Mouse (Mus musculus): Measurements from ENCODE around the gene Tnni3. TPM values are rescaled to one million over a fixed set of nuclear protein-coding genes. Genes with fewer than 3 reads are reported as not detected.

The Tnni3 gene
- total RNA-seq, 2 experiments from 2014 or later = not detected

DNA sequence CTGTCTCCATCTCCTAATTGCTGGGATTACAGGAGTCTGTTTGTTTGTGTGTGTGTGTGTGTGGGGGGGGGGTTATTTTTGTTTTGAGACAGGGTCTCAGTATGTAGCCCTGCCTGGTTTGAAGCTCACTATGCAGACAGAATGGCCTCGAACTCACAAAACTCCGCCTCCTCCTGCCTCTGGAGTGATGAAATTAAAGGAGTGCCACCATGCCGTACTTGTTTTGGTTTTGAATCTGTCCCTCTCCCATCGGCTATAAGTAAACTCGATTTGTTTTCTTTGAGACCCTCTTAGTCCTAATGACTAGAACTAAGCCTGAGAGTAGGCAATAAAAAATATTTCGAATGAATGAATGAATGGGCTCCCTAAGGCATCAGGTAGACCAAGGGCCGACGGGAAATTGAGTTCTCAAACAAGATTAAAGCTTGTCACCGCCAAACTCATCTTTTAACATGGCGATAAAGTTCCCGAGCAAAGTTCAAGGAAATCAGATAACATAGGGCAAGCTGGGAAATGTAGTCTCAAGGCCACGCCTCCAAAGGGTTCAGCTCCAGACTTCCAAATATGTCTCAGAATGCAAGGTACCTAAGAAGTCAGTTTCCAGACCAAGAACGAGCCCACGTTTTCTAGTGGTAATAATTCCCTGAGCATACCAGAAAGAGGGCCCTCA, 21.5 kb downstream of the Tnni3 start:
- no peak for ATAC-seq (replicated peaks; ENCODE audit: low FRiP score, poor library complexity, severe bottlenecking)

DNA sequence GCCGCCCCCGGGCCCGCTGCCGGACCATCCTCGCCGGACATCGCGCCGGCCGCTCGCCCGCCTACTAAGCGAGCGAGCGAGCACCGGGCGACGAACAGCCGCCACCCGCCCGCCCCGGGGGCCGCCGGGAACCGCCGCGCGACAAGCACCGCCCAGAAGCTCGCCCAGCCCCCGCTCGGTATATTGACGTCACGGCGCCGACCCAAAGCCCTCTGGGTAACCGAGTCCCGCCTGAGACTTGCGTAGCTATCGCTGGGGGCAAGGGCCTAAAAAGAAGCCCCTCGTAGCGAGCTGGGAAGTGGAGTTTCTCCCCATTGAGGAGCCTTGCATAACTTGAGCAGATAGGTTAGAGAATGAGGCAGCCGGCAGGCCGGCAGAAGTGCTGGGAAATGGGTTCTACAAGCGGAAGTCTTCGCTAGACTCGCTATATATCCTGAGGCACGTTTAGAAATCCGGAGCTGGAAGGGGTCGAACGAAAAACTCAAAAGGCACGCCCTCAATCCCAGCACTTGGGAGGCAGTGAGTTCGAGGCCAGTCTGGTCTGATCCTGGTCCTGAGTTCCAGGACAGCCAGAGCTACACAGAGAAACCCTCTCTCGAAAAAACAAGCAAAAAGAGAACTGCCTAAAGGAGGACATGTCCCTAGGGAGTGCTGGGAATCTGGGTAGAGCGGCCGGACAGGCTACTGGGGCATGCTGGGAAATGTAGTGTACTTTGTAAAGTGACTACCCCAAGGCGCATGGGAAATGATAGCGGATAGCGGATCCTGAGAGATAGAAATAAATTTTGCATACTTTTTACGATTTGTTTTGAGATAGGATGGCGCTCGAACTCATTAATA, 22.3 kb downstream of the Tnni3 start, which contains the start of gene Ppp1r12c:
TSS of gene Ppp1r12c (minus strand) at position 123 of the 840 bp plus-strand sequence.
- peak; percentile 92 for ATAC-seq (replicated peaks; ENCODE audit: low FRiP score, poor library complexity, severe bottlenecking)

DNA sequence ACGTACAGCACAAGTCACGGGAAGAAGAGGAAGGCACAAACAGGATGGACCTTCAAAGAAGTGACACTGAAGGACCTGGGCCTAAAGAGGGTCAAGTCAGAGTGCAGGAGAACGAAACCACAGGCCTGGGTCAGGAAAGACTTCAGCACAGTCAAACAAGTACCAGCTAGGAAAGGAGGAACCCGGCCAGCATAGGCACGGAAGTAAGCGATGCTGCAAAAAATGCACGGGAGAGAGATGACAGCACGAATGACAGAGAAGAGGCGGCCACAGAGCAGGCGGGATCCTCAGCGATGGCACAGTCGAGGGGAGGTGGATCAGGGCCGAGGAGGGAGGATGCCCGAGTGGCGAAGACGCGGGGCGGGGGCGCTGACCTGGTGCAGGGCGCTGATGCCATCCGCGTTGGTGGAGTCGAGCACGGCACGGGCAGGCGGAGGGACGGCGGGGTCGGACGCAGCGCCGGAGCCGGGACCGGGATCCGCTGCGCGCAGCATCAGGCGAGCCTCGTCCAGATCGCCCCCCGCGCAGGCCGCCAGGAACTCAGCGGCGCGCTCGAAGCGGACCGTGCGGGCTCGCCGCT, 23.0 kb downstream of the Tnni3 start:
- ATAC-seq (replicated peaks; ENCODE audit: low FRiP score, poor library complexity, severe bottlenecking) = peak; percentile 57

DNA sequence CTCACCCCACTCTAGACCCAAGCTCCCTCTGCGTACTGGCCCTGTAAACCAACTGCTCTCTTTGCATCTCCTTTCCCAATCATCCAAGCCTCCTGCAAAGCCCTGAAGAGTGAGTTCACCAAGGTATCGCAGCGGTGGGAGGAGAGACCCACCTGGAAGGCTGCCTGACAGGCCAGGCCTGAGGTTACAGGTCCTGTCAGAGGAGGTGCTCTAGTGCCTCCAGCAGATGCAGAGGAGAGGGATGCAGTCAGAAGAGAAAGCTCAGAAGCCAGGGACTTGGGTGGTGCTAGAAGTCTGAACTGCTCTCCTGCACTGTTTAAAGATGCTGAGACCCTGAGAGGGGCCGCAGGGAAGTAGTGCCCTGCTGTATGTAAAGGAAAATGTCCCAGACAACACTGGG, 25.0 kb downstream of the Tnni3 start:
- no peak for ATAC-seq (replicated peaks; ENCODE audit: low FRiP score, poor library complexity, severe bottlenecking)

DNA sequence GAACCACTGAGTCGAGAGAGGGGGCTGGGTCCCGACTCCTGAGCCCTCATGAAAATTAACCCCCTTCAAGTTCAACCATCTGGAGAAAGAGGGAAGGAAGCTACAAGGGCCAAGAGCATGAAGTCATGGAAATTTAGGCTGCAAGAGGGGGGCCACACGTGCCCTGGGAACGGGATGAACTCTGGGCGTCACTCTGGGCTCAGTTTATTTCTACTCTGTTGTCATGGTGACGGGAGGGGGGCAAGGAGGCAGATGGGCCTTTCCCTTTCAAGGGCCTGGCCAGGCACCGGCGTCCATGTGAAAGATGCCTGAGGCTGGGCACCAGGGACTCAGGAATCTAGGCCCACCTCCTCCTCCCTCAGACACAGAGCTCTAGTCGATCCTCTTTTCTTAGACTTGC, 25.8 kb downstream of the Tnni3 start:
- no peak for ATAC-seq (replicated peaks; ENCODE audit: low FRiP score, poor library complexity, severe bottlenecking)

DNA sequence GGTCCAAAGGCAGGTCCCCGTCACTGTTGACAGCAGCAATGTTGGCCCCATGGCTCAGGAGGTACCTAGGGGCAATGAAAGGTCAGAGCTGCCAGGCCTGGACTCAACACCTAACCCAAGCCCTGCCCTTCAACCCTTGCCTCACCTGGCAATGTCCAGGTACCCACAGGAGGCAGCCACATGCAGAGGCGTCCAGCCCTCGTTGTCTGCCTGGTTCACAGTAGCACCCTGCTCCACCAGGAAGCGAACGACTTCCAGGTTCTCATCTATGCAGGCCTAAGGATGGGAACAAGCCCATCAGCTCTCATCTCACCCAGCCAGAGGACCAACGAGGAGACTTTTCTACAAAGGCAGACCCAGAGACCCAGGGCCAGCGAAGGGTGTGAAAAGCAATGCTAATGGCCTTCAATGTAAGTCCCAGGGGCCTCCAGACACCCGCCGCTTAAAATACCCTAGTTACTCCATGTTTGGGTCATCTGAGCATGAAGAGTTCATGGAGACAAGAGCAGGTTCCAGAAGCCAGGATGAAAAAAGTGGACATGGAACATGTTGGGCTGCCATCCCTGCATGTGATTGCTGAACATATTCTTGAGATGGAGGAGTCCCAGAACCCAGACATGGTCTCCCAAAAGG, 26.6 kb downstream of the Tnni3 start:
- no peak for ATAC-seq (replicated peaks; ENCODE audit: low FRiP score, poor library complexity, severe bottlenecking)

DNA sequence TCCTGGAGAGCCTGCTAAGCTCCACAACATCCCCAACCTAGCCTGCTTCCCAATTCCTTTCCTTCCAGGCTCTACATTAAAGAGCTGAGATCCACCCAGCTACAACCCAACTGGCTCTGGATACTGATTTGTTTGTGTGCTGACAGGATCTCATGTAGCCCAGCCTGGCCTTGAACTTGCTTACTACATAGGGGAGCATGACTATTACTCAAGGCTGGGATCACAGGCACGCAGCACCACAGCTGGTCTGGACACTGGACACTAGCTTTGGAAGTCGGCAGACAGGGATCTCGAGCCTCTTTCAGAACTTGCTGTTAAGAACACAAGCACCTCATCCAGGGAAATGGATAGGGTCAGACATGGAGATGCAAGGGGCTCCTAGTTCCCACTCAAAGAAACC, 27.6 kb downstream of the Tnni3 start:
- no peak for ATAC-seq (replicated peaks; ENCODE audit: low FRiP score, poor library complexity, severe bottlenecking)

DNA sequence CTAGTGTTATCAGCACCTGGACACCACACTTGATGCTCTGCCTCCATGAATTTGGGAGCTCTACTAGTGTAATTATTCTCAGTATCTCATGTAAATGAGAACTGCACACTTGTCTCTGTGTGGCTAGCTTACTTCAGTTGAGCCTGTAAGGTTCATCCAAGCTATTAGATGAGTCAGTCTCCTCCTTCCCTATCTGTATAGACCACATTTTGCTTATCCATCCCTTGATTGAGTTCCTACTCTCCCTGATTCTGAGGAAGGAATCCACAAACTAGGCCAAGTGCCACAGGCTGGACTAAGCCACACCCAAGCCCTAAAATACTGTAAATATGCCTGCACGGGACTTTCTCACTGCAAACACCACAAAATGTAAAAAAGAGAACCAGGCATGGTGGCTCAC, 30.0 kb downstream of the Tnni3 start:
- no peak; the same call in 1 of the 2 replicates for ATAC-seq (replicated peaks; ENCODE audit: low FRiP score, poor library complexity, severe bottlenecking)

DNA sequence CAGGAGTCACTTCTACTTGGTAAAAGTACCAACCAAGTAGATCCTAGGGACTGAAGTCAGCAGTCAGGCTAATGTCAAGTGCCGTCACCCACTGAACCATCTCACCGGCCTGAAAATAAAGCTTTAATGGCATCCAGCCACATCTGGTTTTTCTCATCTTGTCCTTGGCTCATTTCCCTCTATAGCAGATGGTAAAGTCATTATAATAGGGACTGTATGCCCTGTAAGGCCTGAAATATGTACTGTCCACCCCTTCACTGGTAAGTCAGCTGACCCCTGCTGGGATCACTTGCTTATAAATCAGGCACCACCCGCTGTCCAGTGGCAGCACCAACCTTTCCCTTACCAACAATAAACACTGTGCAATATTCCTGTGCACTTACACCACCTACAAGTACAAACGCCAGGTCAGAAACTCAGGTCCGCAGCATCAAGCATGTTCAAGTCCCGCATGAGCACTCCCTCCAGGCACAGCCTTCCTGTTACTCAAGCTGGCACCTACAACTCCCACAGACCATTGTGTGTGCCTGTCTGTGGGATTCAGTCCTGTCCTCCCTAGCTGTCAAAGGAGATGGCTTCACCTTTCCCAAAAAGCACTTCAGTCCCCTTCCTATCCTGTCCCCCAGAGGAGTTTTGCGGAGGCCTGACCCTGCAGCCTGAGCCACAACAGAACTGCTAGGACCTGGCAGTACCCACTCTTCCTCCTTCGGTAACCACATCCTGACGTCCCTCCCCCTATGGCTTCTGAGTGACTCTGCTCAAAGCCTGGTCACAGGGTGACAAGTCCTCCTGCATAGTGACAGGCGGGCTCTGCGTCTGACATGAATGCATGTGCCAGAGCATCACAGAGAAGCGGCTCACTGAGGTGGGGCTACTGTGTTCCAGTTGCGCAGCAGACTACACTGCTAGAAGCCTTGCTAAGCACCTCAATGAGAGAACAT, 31.5 kb downstream of the Tnni3 start:
- ATAC-seq (replicated peaks; ENCODE audit: low FRiP score, poor library complexity, severe bottlenecking) = no peak

DNA sequence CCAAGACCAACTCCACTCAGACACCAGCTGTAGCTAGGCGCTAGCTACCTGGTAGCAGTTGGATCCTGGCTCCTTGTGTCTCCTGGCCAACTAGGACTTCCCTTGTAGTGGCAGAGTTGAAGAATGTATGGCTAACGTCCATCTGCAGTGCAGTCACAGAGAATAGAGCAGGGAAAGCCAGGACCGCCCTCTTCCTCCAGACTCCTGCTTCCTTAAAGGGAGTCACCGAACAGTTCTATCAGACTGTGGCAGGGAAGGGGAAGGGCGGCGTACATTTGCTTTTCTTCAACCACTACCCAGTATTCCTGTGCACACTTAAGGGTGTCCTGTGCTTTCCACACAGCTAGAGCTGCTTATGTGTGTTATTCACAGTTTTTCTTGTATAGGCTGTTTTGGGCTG, 32.7 kb downstream of the Tnni3 start:
- ATAC-seq (replicated peaks; ENCODE audit: low FRiP score, poor library complexity, severe bottlenecking) = no peak

DNA sequence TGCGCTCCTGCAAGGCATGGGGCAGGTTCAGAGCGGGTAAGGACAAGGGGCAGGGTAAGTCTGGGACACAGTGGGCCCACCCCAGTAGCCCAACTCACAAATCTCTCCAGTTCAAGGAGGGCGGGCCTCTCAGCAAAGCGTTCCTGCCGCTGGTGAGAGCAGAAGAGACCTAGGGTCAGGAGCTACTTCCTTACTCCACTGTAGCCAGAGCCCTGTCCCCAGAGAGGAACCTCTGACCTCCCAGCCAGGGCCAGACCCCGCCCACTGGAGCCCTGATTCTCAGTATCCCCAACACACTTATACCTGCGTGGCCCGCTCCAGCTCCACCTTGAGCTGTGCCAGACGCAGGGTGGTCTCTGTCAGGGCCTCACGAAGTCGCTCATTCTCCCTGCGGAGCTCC, 41.7 kb downstream of the Tnni3 start:
- no peak for ATAC-seq (replicated peaks; ENCODE audit: low FRiP score, poor library complexity, severe bottlenecking)

DNA sequence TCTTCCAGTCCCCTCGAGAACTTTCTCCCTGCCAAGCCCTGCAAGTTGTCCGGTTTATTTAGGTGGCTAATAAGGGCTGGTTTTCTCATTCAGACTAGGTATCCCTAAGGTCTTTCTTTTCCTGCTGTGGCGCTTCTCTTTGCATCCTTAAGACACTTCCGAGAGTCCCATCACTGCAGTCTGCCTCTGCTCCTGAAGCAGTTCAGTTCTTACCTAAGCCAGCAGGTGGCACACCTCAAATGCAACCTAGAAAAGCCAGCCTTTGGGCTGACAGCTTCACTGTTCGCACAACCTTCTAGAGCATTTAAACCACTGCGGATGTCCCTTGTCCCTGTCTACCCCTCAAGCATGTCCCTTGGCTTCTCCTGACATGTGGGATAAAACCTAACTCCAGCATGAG, 44.4 kb downstream of the Tnni3 start:
- ATAC-seq (replicated peaks; ENCODE audit: low FRiP score, poor library complexity, severe bottlenecking) = 0 out of 2 replicates have a peak, but pooled peaks have one; percentile 58

DNA sequence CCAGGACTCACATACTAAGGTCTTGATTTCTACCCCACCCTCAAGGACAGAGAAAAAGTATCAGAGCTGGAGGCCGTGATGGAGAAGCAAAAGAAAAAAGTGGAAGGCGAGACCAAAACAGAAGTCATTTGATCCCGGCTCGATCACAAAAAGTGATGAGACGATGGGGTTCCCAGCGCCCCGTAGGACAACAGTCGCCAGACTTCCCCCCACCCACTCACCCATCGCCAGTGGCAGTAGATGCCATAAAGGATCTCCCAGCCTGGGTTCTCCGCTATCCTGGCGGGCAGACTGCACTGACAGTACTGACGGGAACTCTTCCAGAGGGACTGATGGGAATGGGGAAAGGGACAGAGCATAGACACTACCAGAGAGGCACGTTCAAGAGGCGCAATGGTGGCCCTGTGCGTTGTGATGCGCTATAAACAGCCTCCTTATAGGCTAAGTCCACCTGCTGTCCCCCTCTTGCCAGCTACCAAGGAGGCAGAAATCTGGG, 45.2 kb downstream of the Tnni3 start:
- no peak for ATAC-seq (replicated peaks; ENCODE audit: low FRiP score, poor library complexity, severe bottlenecking)

DNA sequence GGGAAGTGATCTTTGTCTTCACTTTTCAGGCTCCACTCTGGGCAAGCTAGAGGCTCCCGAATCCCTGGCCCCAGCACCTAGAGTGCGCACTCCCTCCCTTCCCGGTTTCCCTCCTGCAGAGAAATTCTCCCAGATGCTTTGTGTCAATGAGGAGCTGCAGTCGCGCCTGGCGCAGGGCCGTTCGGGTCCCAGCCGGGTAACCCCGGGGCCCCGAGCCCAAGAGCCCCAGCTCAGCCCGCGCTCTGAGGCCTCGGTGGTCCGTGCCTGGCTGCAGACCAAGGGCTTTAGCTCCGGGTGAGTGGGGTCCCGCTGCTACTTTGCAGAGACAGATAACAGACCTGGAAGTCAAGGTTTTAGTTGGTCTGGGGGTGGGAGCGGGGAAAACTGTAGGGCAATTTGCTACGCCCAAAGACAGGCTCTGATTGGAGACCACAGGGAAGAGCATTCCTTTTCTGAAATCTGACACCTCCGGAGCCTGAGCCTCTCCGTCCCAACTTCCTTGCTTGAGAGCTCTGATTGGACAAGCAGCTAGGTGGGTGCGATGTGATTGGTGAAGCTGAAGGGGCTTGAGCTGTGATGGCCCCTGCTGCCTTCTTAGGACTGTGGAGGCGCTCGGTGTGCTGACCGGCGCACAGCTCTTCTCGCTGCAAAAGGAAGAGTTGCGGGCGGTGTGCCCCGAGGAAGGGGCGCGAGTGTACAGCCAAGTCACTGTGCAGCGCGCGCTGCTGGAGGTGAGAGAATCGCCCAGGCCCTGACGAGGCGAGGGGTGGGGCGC, 45.8 kb downstream of the Tnni3 start:
- no peak for ATAC-seq (replicated peaks; ENCODE audit: low FRiP score, poor library complexity, severe bottlenecking)

DNA sequence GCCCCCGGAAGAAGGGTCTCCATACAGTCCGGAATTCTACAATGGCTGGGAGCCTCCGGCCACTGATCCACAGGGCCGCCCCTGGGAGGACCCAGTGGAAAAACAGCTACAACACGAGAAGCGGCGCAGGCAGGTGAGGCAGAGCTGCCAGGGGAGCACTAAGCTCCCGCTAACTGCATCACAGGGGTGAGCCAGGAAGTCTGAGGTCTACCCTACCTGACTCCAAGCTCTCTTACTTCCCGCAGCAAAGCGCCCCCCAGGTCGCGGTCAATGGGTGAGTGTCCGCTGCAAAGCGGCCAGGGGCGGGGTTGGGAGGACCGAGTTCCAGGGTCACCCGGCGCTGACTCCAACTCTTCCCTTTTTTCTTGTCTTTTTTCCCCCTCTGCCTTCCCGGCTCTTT, 50.1 kb downstream of the Tnni3 start:
- ATAC-seq (replicated peaks; ENCODE audit: low FRiP score, poor library complexity, severe bottlenecking) = no peak

DNA sequence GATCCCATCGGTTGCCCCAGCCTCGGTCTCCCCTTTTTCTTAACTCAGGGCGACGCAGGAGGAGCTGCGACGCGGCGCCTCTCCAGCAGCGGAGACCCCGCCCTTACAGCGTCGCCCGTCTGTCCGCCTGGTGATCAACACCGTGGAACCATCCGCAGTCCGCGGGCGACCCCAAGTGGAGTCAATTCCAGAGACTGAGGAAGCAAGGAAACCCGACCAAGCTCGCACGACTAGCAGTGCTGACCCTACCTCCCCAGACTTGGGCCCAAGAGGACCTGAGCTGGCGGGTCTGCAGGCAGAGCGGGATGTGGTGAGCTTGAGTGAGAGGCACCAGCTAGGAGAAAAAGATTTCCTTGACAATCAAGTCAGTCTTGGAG, 52.9 kb downstream of the Tnni3 start:
- ATAC-seq (replicated peaks; ENCODE audit: low FRiP score, poor library complexity, severe bottlenecking) = no peak

DNA sequence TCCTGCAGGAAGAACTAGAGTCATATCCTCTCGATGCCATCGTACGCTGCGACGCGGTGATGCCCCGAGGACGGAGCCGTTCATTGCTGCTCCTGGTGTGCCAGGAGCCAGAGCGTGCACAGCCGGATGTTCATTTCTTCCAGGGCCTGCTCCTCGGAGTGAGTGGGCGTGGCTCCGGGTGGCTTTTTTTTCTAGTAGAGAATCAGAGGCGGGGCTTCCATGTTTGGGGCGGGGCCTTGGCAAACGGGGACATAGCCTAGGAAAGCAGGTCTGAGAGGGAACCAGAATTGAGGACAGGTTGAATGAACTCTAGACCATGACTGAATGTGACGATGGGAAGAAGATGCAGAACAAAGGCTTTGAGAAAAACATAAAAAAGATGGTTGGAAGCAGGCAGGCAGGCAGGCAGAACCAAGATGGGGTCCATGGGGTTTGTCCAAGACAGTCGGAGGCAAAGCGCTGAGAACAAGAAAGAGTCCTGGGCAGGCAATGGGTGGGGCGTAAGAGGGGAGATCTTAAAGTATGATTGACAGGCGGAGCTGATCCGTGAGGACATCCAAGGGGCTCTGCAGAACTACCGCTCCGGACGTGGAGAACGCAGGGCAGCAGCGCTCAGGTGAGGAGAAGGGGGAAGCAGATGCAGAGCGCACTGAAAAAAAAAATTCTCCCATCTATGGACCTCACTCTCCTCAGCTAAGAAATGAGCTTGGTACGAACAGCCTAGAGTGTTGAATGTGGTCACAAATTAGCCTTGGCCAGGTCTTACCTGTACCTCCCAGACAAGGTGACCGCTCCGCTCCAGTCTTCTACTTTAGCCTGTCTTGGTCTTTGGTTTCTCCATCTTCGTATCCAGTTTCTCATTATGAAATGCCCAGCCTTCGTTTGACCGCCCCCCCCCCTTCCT, 53.5 kb downstream of the Tnni3 start:
- ATAC-seq (replicated peaks; ENCODE audit: low FRiP score, poor library complexity, severe bottlenecking) = no peak

All from erythroblast, adult 5-6 weeks (primary cell).